Mouse (Mus musculus): ENCODE results near the gene Gemin5.
"Not testable (repeated sequence)": the region's sequence is repeated elsewhere in the genome, so short reads cannot be mapped to it uniquely, and the experiment has no call there.

Gemin5 gene

GRCm38 (mm10) chr11:58168167-58168915 lies at the start of gene Gemin5:
Gene Gemin5, minus strand, starts transcription at chr11:58168539.
- peak; percentile 84 to 85 for DNase-seq

GRCm38 (mm10) chr11:58216823-58217222 lies 48.5 kb upstream of the Gemin5 start:
- DNase-seq = no peak

- DNase-seq = no peak
These were observed 47.5 kb upstream of the Gemin5 start for GRCm38 (mm10) chr11:58215814-58216213.

DNA sequence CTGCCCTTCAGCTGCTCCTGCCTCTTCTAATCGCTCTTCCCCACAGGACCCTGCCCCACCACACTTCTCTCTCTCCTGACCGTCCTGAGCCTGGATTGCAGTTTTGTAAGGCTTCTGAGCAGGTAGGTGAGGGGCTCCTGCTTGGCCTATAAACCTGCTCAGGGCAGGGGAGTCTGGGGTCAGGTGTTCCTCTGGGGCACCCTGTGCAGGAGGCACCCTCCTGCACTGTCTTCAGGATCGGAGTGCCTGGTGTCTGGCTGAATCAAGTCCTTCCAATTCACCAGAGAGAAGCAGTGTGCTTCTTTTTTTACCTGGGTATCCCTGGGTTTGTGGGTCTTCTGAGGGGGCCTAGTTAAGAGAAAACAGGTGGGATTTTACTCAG lies 46.7 kb upstream of the Gemin5 start:
- not testable (repeated sequence) for DNase-seq

DNA sequence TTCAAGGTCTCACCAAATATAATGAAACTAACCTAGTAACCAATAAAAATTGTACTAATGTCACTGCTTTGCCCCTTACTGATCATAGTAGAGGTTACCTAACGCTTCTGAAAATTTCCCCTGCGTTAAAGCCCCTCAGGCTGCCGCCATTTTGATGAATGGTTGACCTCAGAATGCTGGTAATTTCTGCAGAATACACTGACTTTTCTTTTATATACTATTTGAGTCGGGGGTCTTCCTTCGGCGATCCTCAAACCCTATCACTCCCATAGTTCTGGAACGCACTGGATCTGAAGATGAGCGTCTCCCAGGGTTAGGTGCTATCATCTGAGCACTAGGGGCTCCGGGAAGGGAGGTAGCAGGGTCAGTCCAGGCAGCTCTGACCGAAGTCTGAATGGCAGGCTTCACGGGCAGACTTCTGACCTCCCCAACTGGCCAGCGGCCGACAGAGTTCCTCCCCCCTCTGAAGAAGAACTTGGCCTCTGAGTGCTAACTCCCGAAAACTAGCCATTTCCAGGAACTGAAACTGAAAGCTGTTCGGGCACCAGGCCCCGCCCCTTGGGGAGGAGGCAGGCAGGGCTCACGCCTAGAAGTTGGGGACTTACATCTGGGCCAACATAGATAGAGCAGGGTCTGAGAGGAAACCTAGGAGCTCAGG lies 46.2 kb upstream of the Gemin5 start:
- DNase-seq = peak; percentile 88 to 90

GRCm38 (mm10) chr11:58213673-58214342 lies 45.5 kb upstream of the Gemin5 start:
- no peak for DNase-seq

DNA sequence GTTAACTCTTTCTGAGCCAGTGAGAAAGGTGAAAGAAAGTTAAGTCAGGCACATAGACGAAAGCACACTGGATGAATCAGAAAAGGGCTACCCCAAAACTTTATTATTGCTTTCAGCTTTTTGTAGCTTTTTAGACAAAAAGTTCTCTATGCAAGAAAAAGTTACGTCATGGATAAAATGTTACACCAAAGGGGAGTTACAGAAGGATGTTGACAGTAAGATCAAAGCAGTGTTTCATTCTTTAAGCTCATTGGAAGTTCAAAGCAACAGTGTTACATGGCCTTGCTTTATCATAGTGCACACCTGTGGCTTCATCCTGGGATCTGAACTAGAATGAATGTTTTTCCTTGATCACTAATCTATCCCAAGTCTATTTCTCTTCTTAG lies 43.3 kb upstream of the Gemin5 start:
- no peak for DNase-seq

- peak; percentile 36 to 41 for DNase-seq
These were observed 42.8 kb upstream of the Gemin5 start for GRCm38 (mm10) chr11:58211062-58211681.

GRCm38 (mm10) chr11:58210321-58210886 lies 42.1 kb upstream of the Gemin5 start:
- peak; percentile 50 to 67 for DNase-seq

DNA sequence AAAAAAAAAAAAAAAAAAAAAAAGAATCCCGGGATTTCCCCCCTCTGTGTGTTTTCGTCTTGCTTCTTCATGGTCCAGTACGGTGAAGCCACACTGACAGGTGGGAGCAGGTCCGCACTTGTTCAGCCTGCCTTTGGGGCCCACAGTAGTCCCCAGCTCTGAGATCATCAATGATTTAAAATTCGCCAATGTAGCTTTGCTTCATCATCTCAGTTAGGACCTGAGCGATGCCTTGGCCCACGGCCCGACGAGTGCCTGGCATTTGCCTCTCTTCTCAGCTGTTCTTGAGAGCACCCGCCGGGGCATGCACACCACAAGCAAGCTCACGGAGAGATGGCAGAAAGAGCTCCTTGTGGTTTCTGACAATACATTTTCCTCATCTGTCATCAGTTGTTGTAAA lies 32.7 kb upstream of the Gemin5 start:
- peak; percentile 63 to 68 for DNase-seq

GRCm38 (mm10) chr11:58200226-58200625 lies 31.9 kb upstream of the Gemin5 start:
- peak; percentile 43 to 53 for DNase-seq

- peak; percentile 88 to 89 for DNase-seq
These were observed 31.1 kb upstream of the Gemin5 start, which contains the start of the genes Igtp and Irgm2 for GRCm38 (mm10) chr11:58199229-58200037. Gene Igtp, plus strand, starts transcription at chr11:58199556. Gene Irgm2, plus strand, starts transcription at chr11:58199618.

DNA sequence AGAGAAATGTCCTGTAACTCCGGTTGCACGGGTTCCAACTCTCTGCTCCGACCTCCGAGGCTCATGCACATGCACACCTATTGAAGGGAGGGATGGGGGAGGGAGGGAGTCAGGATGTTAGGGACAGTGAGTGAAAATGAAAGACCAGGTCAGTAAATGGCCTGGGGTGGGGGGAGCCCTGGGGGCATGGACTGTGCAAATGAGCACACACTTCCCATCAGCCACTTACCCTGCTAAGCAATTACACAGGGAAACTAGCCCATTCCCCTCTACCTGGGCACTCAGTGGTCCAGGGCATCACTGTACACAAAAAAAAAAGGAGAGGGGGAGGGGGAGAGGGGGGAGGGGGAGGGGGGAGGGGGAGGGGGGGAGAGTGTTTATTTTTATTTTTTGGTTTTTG lies 30.3 kb upstream of the Gemin5 start:
- peak in 1 of 2 experiments; percentile 31 for DNase-seq

DNA sequence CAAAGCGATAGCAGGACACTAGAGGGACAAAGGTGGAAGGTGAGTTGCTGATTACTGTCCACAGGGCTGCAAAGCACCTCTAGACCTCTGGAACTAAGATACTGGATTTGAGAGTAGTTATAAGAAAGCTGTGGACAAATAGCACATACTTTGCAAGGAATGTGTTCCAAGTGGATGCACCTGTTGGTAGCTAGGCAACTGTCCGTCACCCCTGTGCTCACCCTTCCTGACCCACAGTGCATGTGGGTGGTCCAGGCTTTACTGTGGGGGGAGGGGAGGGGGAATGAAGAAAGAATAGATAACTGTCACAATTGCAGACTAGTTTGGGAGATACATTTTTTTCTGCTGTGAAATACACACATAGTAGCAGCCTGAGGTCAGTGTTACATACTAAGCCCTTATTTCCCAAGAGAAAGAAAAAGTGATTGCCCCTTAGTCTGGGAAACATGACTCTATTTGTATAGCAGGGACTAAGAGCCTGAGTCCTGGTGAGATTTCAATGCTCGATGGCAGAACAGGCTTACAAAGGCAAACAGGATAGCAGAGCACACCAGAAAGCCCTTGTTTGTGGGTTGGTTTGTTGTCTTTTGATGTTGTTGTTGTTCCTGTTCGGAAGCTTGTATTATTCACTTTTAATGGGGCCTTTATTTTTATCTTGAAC lies 25.7 kb upstream of the Gemin5 start:
- DNase-seq = no peak

GRCm38 (mm10) chr11:58193326-58193725 lies 25.0 kb upstream of the Gemin5 start:
- DNase-seq = no peak

DNA sequence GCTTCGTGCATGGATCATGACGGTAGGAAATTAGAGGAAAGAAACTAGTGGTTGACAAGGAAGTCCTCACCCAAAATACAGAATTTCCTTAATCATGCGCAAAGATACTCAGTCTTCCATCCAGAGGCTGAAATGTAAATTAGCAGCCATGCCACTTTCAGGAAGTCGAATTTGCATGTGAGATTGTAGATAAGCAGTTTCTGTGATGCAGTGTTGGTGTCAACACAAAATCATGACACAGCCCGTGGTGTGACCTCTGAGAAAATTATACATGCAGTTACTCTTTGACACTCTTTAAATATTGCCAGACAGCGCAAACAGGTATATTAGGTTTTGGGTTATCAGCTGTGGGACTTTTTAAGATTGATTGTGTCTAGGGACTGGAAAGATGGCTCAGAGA lies 21.3 kb upstream of the Gemin5 start:
- no peak for DNase-seq

- no peak for DNase-seq
These were observed 15.2 kb upstream of the Gemin5 start for GRCm38 (mm10) chr11:58183579-58183978.

DNA sequence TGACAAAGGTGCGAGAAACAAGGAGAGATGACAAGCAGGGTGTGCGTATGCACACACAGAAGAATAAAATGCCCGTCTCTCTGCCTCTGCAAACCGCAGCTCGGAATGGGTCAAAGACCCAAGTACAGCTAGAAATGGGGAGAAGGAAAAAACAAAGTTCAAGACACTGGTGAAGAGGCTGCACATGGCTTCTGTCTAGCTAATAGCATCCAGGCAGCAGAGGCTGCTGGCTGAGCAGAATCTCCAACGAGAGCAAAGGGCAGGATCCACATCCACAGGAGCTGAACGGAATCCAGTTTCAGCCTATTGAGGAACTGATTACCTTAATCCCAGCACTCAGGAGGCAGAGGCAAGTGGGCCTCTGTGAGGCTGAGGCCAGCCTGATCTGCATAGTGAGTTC lies 12.4 kb upstream of the Gemin5 start:
- DNase-seq = peak in 1 of 2 experiments; percentile 18

GRCm38 (mm10) chr11:58179986-58180385 lies 11.6 kb upstream of the Gemin5 start:
- DNase-seq = peak; percentile 45 to 46

DNA sequence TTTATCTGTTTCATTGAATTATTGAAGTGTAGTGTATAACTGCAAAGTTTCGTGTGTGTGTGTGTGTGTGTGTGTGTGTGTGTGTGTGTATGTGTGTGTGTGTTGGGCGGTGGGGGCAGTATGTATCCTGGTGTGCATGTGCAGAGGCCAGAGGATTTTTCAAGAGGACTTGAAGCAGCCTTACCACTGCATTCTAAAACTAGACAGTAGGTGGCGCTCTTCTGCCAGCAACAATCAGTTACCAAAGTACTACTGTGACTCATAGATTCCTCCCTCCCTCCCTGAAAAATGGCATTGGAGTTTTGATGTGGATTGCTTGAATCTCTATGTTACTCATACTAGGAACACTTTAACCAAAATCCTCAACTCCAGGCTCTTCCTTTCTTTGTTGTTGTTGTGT lies 11.2 kb upstream of the Gemin5 start:
- DNase-seq = peak; percentile 63 to 64

DNA sequence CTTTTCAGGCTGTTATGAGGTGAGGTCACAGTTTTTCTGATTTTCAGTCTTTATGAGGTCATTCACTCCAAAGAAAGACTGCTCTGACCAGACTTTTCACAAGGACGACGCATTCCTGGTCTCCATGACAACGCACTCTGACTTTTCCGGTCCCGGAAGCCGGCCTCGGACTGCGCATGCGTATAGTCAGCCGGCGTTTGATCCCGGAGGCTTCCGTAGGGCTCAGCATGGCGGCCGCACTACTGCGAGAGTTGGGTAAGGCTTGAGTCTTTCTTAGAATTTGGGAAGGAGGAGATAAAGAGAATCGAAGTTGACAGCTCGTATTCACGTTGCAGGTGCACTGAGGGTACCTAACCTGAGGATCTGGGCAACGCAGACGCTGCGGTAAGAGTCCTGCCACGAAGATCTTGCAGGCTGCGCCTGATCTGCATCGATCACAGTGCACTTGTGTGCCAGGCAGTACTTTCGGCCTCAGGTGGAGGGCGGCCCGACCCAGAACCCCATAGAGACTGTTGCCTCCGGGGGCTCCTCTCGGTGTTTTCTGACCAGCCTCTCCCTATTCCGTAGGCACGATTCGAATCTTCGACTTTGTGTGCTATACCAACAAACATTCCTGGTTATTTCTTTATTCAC lies 3.2 kb upstream of the Gemin5 start, which contains the start of gene Mrpl22:
TSS of gene Mrpl22 (plus strand) at position 203 of the 633 bp plus-strand sequence.
- peak; percentile 94 for DNase-seq

All from thymus, postnatal 36 days (tissue).